Mouse (Mus musculus) right cerebral cortex, postnatal 14 days (tissue): ENCODE data around the gene Pomt2.

Experiments used
- DNase-seq: peaks from one replicate; pipeline ENCODE4 v3.0.0; 2022

Pomt2 gene

GRCm38 (mm10) chr12:87121918-87122589, 25.7 kb downstream of the Pomt2 start:
- DNase-seq: no peak

GRCm38 (mm10) chr12:87107357-87107977, 40.3 kb downstream of the Pomt2 start:
- DNase-seq: no peak

DNA sequence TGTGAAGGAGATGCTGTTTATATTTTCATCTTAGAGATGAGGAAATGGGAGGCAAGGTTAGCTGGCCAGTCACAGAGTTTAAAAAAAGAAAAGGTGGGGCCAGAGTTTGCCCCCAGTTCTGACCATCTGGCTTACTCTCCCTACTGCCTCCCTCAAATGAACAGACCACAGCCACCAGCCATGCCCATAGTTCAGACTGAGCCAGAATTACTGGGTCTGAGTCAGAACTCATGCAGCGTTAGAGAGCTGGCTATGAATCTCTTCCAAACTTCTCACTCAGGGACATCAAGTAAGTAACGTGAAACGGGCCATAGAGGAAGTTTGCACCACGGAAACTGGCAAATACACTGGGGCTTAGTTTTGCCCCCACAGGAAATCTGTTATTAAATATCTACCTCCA, 43.0 kb downstream of the Pomt2 start:
- DNase-seq: no peak

- no peak for DNase-seq
Measured at GRCm38 (mm10) chr12:87103471-87103870, 44.3 kb downstream of the Pomt2 start.

- DNase-seq: peak; percentile 38
Measured at GRCm38 (mm10) chr12:87102165-87102631, 45.6 kb downstream of the Pomt2 start, which contains the start of gene Ngb. Ngb (minus strand) TSS chr12:87102539.

GRCm38 (mm10) chr12:87100331-87100730, 47.4 kb downstream of the Pomt2 start:
- DNase-seq: no peak

- DNase-seq: no peak
Measured at GRCm38 (mm10) chr12:87093671-87094070, 54.1 kb downstream of the Pomt2 start.

DNA sequence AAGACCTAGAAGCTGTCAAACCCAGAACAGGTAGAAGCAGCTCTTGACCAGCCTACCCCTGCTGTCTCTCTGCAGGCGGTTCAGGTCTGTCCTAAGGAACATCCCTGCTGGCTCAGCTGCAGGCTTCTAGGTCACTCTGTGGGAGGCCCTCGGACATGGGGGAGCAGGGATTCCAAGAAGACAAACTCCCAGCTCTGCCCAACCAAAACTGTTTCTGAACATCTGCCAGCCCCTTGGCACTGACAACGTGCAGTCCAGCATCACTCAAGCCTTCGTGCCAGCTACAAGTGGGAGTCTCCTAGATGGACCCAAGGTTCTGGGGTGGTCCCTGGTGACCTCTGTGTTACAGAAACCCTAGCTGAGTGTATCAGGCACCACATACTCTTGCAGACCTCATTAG, 54.5 kb downstream of the Pomt2 start:
- DNase-seq: no peak

GRCm38 (mm10) chr12:87091916-87092315, 55.9 kb downstream of the Pomt2 start:
- DNase-seq: no peak

DNA sequence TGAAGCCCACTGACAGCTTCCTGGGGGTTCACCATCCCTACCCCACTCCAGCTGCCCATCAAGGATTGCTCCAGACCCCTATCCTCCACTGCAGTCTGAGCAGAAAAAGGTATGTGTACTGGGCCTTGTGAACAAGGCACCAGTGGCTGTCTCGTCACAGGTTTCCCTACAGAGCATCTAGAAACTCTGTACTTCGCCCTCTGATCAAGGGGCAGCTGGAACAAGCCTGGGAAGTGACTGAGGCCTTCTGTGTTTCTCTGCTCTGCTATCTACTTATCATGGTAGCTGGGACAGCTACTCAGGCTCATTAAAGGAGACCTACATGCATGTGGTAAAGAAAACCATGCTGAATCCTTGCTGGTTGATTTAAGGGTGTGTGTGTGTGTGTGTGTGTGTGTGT, 58.1 kb downstream of the Pomt2 start:
- DNase-seq: no peak

- DNase-seq: no peak
Measured at GRCm38 (mm10) chr12:87089255-87089654, 58.5 kb downstream of the Pomt2 start.

DNA sequence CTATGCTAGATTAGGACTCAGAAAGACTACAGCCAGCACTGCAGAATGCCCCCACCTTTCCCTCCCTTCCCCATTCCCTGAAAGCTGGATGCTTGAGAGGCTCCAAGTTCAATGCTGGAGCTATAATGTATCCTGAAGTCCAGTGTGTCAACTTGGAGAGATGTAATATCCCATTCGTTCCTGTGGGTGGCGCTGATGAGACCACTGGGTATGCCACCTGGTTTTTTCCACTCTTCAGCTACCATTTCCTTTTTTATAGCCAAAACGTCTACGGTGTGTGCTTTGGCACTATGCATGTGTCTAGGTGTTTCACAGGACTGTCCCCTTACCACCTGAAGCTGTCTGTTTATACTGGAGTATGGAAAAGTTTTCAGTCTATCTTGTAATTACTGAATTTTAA, 59.4 kb downstream of the Pomt2 start:
- peak; percentile 45 for DNase-seq

DNA sequence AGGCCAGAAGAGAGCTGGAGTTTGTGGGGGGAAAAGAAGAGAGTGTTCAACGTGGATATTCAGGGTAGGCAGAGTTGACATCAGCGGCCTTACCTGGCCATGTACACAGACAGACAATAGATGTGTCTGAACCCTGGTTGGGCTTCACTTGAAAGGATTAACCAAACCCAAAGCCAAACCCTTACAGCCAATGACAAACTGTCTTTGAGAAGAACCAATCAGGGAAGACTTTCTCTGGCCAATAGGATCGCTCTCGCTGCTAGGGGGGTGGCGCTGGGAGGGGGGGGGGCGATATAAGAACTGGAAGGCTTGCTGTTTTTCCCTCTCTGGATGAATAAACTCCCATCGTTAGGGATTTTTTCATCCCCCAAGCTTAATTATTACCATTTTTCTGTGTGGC, 60.5 kb downstream of the Pomt2 start:
- DNase-seq: no peak

- no peak for DNase-seq
Measured at GRCm38 (mm10) chr12:87082797-87083196, 65.0 kb downstream of the Pomt2 start.

DNA sequence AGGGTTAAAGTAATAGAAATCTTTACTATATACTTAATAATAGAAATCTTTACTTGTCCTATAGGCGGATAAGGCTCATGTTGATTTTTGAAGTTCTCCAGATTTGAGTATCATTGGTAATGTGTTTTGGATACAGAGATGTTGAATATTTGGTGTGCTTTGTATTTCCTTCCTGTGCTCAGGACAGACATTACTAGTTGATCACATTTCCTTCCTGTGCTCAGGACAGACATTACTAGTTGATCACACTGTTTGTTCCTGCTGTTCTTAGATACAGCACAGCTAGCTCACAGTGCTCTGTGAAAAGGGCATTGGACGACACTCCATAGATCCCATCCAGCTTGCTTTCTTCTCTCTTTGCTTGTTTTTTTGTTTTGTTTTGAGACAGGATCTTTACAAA, 71.2 kb downstream of the Pomt2 start:
- DNase-seq: no peak

- no peak for DNase-seq
Measured at GRCm38 (mm10) chr12:87070520-87070919, 77.2 kb downstream of the Pomt2 start.

- no peak for DNase-seq
Measured at GRCm38 (mm10) chr12:87066429-87066828, 81.3 kb downstream of the Pomt2 start.

GRCm38 (mm10) chr12:87065446-87065845, 82.3 kb downstream of the Pomt2 start:
- no peak for DNase-seq

DNA sequence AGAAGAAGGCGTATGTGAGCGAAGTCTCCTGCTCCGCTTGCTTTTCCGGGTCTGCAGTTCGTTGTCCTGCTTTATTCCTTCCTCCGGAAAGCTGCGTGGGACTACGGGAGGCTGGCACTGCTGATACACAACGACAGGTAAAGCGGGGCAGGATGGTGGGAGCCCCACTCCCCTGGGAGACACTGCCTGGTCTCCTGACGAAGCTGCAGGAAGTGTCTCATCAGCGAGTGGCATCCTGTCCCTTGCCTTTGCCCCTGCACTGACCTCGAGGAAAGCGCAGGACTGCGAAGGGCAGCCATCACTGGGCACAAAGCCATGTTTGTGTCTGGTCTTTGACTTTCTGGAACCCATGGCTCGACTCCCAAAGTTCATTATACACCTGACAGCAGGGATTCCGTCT, 90.7 kb downstream of the Pomt2 start:
- no peak for DNase-seq
